Mouse (Mus musculus) MN1 (cell line): ENCODE measurements around the gene Parvg.

Source experiments
- DNase-seq: peaks from one replicate; pipeline ENCODE4 v3.0.0-alpha.2; 2016; ENCODE audit warnings: low spot score

The Parvg gene

GRCm38 (mm10) chr15:84305333-84305732 lies 18.5 kb upstream of the Parvg start:
- no peak for DNase-seq

- DNase-seq = no peak
Observed at GRCm38 (mm10) chr15:84310271-84310670, 13.6 kb upstream of the Parvg start.

- DNase-seq = no peak
Observed at GRCm38 (mm10) chr15:84311295-84312085, 12.3 kb upstream of the Parvg start.

- DNase-seq = no peak
Observed at GRCm38 (mm10) chr15:84312878-84313565, 10.8 kb upstream of the Parvg start.

- DNase-seq = no peak
Observed at GRCm38 (mm10) chr15:84313566-84313878, 10.3 kb upstream of the Parvg start.

- no peak for DNase-seq
Observed at GRCm38 (mm10) chr15:84314420-84315080, 9.3 kb upstream of the Parvg start.

GRCm38 (mm10) chr15:84315276-84316046 lies 8.4 kb upstream of the Parvg start:
- no peak for DNase-seq

- DNase-seq = no peak
Observed at GRCm38 (mm10) chr15:84319393-84319792, 4.4 kb upstream of the Parvg start.

GRCm38 (mm10) chr15:84321544-84322174 lies 2.2 kb upstream of the Parvg start:
- no peak for DNase-seq

GRCm38 (mm10) chr15:84324870-84325553 lies 1.2 kb downstream of the Parvg start:
- no peak for DNase-seq

- DNase-seq = no peak
Observed at GRCm38 (mm10) chr15:84325736-84326135, 1.9 kb downstream of the Parvg start.

- DNase-seq = no peak
Observed at GRCm38 (mm10) chr15:84328870-84329269, 5.0 kb downstream of the Parvg start.

GRCm38 (mm10) chr15:84329940-84330339 lies 6.1 kb downstream of the Parvg start:
- no peak for DNase-seq

- DNase-seq = no peak
Observed at GRCm38 (mm10) chr15:84331066-84331612, 7.3 kb downstream of the Parvg start.

GRCm38 (mm10) chr15:84336281-84336817 lies 12.5 kb downstream of the Parvg start:
- DNase-seq = peak; percentile 60

- DNase-seq = no peak
Observed at GRCm38 (mm10) chr15:84337599-84337998, 13.8 kb downstream of the Parvg start.

- no peak for DNase-seq
Observed at GRCm38 (mm10) chr15:84340926-84341325, 17.1 kb downstream of the Parvg start.

- DNase-seq = no peak
Observed at GRCm38 (mm10) chr15:84348769-84349168, 24.9 kb downstream of the Parvg start.

GRCm38 (mm10) chr15:84349915-84350738 lies 26.3 kb downstream of the Parvg start:
- no peak for DNase-seq

GRCm38 (mm10) chr15:84351342-84351741 lies 27.5 kb downstream of the Parvg start:
- no peak for DNase-seq
